Mouse (Mus musculus) colon, adult 2 months (tissue): ENCODE data around the gene Hist1h2bh. TPM values are rescaled to one million over a fixed set of nuclear protein-coding genes. Genes with fewer than 3 reads are reported as not detected.

ENCODE experiments used
- polyA plus RNA-seq: library from polyadenylated mRNA; depleted of rRNA; stranded (reverse); fragments of >200 nt; gene quantifications from 2 replicates; pipeline ENCODE4 v1.2.3, GENCODE M21; 2012; rRNA removed

Hist1h2bh gene
- polyA plus RNA-seq, 1 experiment, result 5.3 TPM

Other genes with a start within 250 kb of the Hist1h2bh start
- 0.49 and 0.74 TPM in 2 replicates for gene Zfp322a, start 174.2 kb downstream of the Hist1h2bh start, polyA plus RNA-seq
- gene Abt1, start 119.5 kb downstream of the Hist1h2bh start, polyA plus RNA-seq, result 1.9 and 2.0 TPM in 2 replicates
- 1.8 and 2.3 TPM in 2 replicates for gene Btn1a1, start 77.5 kb downstream of the Hist1h2bh start, polyA plus RNA-seq
- not detected in 2 replicates for gene Btn2a2, start 54.5 kb downstream of the Hist1h2bh start, polyA plus RNA-seq
- gene Hist1h4h, start 12.3 kb downstream of the Hist1h2bh start, polyA plus RNA-seq, result 42.2 and 63.4 TPM in 2 replicates
- gene Hist1h2af, start 9.5 kb downstream of the Hist1h2bh start, polyA plus RNA-seq, result 245 and 289 TPM in 2 replicates
- 23.2 and 33.2 TPM in 2 replicates for gene Hist1h3g, start 8.0 kb downstream of the Hist1h2bh start, polyA plus RNA-seq
- gene Hist1h3f, start 660 bp upstream of the Hist1h2bh start, polyA plus RNA-seq, result 5.0 and 6.7 TPM in 2 replicates
- 13.1 and 22.8 TPM in 2 replicates for gene Hist1h4f, start 8.3 kb upstream of the Hist1h2bh start, polyA plus RNA-seq
- gene Hist1h1d, start 9.9 kb upstream of the Hist1h2bh start, polyA plus RNA-seq, result 0.45 and 0.47 TPM in 2 replicates
- 32.1 and 36.8 TPM in 2 replicates for gene Hist1h3e, start 19.0 kb upstream of the Hist1h2bh start, polyA plus RNA-seq
- gene Hist1h2ae, start 27.8 kb upstream of the Hist1h2bh start, polyA plus RNA-seq, result 15.1 and 16.2 TPM in 2 replicates
- gene Hist1h2bg, start 28.0 kb upstream of the Hist1h2bh start, polyA plus RNA-seq, result 49.0 and 58.2 TPM in 2 replicates
- 11.4 and 19.0 TPM in 2 replicates for gene Hist1h2bf, start 30.8 kb upstream of the Hist1h2bh start, polyA plus RNA-seq
- gene Hist1h2ad, start 31.0 kb upstream of the Hist1h2bh start, polyA plus RNA-seq, result 6.9 and 11.5 TPM in 2 replicates
- gene Hist1h3d, start 32.4 kb upstream of the Hist1h2bh start, polyA plus RNA-seq, result 13.8 and 18.8 TPM in 2 replicates
- 12.3 and 14.7 TPM in 2 replicates for gene Hist1h4d, start 38.2 kb upstream of the Hist1h2bh start, polyA plus RNA-seq
- gene Hist1h2be, start 77.7 kb upstream of the Hist1h2bh start, polyA plus RNA-seq, result 3.1 and 3.3 TPM in 2 replicates
- 3.2 and 3.9 TPM in 2 replicates for gene Hist1h1e, start 79.2 kb upstream of the Hist1h2bh start, polyA plus RNA-seq
- gene Hist1h2ac, start 140.6 kb upstream of the Hist1h2bh start, polyA plus RNA-seq, result 2.4 and 3.8 TPM in 2 replicates
- 410 and 605 TPM in 2 replicates for gene Hist1h2bc, start 140.8 kb upstream of the Hist1h2bh start, polyA plus RNA-seq
- not detected in 2 replicates for gene Hist1h1t, start 152.4 kb upstream of the Hist1h2bh start, polyA plus RNA-seq
- 20.7 and 21.2 TPM in 2 replicates for gene Hist1h4c, start 155.1 kb upstream of the Hist1h2bh start, polyA plus RNA-seq
- 9.4 and 10.3 TPM in 2 replicates for gene Hfe, start 167.5 kb upstream of the Hist1h2bh start, polyA plus RNA-seq
- 204 and 212 TPM in 2 replicates for gene Hist1h1c, start 195.4 kb upstream of the Hist1h2bh start, polyA plus RNA-seq
- gene Hist1h3c, start 202.2 kb upstream of the Hist1h2bh start, polyA plus RNA-seq, result 23.6 and 30.3 TPM in 2 replicates
- 12.8 and 18.4 TPM in 2 replicates for gene Hist1h2bb, start 203.3 kb upstream of the Hist1h2bh start, polyA plus RNA-seq
- 23.5 and 25.9 TPM in 2 replicates for gene Hist1h2ab, start 207.7 kb upstream of the Hist1h2bh start, polyA plus RNA-seq
- 26.4 and 32.0 TPM in 2 replicates for gene Hist1h3b, start 208.9 kb upstream of the Hist1h2bh start, polyA plus RNA-seq
- gene Hist1h4b, start 213.6 kb upstream of the Hist1h2bh start, polyA plus RNA-seq, result 20.0 and 20.8 TPM in 2 replicates
- gene Hist1h4a, start 217.8 kb upstream of the Hist1h2bh start, polyA plus RNA-seq, result 15.5 and 15.9 TPM in 2 replicates
- gene Hist1h3a, start 219.0 kb upstream of the Hist1h2bh start, polyA plus RNA-seq, result 23.6 and 24.8 TPM in 2 replicates
- 1.1 and 1.4 TPM in 2 replicates for gene Hist1h1a, start 220.3 kb upstream of the Hist1h2bh start, polyA plus RNA-seq
- 0.12 and 0.14 TPM in 2 replicates for gene Trim38, start 226.5 kb upstream of the Hist1h2bh start, polyA plus RNA-seq